Mouse (Mus musculus) pancreas, adult 10 weeks (tissue): ENCODE results near the gene Fam25c. TPM values are rescaled to one million over a fixed set of nuclear protein-coding genes. Genes with fewer than 3 reads are reported as not detected.

Experiments
- polyA plus RNA-seq: library from polyadenylated mRNA; stranded (reverse); fragments of 350-450 nt; fragmentation: Illumina TruSeq; extraction: RNeasy Lipid Tissue Mini Kit (QIAGEN cat#74804); gene quantifications from one replicate; pipeline ENCODE4 v1.2.3, GENCODE M21; 2015; ENCODE audit warnings: low read depth, low replicate concordance; ENCODE audit not compliant: insufficient read depth

The Fam25c gene
- polyA plus RNA-seq = 3.0 TPM

GRCm38 (mm10) chr14:34355301-34355700 is at the start of gene Fam25c:
Gene Fam25c, minus strand, starts transcription at chr14:34355433.

GRCm38 (mm10) chr14:34375415-34375904 is 20.2 kb upstream of the Fam25c start, which contains the start of gene Mmrn2:
Gene Mmrn2, plus strand, starts transcription at chr14:34375465.

GRCm38 (mm10) chr14:34374577-34374976 is 19.3 kb upstream of the Fam25c start, which contains the start of gene Sncg:
Gene Sncg, minus strand, starts transcription at chr14:34374789.

GRCm38 (mm10) chr14:34310234-34310965 is 44.8 kb downstream of the Fam25c start, which contains the start of the genes Shld2 and Glud1:
Gene Shld2, minus strand, starts transcription at chr14:34310493.
Gene Glud1, plus strand, starts transcription at chr14:34310727.

Other genes with a start within 250 kb of the Fam25c start
- gene Npy4r, start 202.9 kb downstream of the Fam25c start, polyA plus RNA-seq = not detected
- gene Gprin2, start 153.8 kb downstream of the Fam25c start, polyA plus RNA-seq = not detected
- 5.6 TPM for gene Syt15, start 135.8 kb downstream of the Fam25c start, polyA plus RNA-seq
- gene Shld2, start 44.9 kb downstream of the Fam25c start, polyA plus RNA-seq = 1.7 TPM
- 29.8 TPM for gene Glud1, start 44.7 kb downstream of the Fam25c start, polyA plus RNA-seq
- 19.0 TPM for gene Sncg, start 19.4 kb upstream of the Fam25c start, polyA plus RNA-seq
- 17.0 TPM for gene Mmrn2, start 20.0 kb upstream of the Fam25c start, polyA plus RNA-seq
- gene Bmpr1a, start 147.9 kb upstream of the Fam25c start, polyA plus RNA-seq = 5.8 TPM
- gene 9230112D13Rik, start 167.4 kb upstream of the Fam25c start, polyA plus RNA-seq = not detected
- 1.1 TPM for gene Ldb3, start 233.2 kb upstream of the Fam25c start, polyA plus RNA-seq
- not detected for gene Opn4, start 244.7 kb upstream of the Fam25c start, polyA plus RNA-seq